Mouse (Mus musculus) hindbrain, embryonic 11.5 days (tissue): Measurements from ENCODE around the gene Kcnk16. TPM values are rescaled to one million over a fixed set of nuclear protein-coding genes. Genes with fewer than 3 reads are reported as not detected.

ENCODE experiments used
- ATAC-seq: fragments of 200-750 bp; cut with Nextera tagmentation; 2 replicates; pipeline ENCODE4 v1.8.0; 2017; ENCODE audit warnings: mild to moderate bottlenecking, moderate TSS enrichment, moderate library complexity; ENCODE audit not compliant: low FRiP score
- DNase-seq: peaks from one replicate; pipeline ENCODE4 v3.0.0-alpha.2; 2015; ENCODE audit warnings: low spot score
- H3K27ac ChIP-seq: fragments of 300-500 bp; sonication (generic); 2 replicates; pipeline ENCODE4 v1.5.1; 2014; ENCODE audit warnings: mild to moderate bottlenecking, low read depth, low read length
- H3K27me3 ChIP-seq: fragments of 300-500 bp; sonication (generic); 2 replicates; pipeline ENCODE4 v1.6.1; 2014; ENCODE audit warnings: mild to moderate bottlenecking, low read length, moderate library complexity, mixed read lengths; ENCODE audit not compliant: control insufficient read depth, insufficient read depth
- H3K36me3 ChIP-seq: fragments of 300-500 bp; sonication (generic); 2 replicates; pipeline ENCODE4 v1.6.1; 2014; ENCODE audit warnings: mild to moderate bottlenecking, low read length, moderate library complexity, mixed read lengths; ENCODE audit not compliant: control insufficient read depth, insufficient read depth
- H3K4me1 ChIP-seq: fragments of 300-500 bp; sonication (generic); replicated peaks from 2 replicates; pipeline ENCODE4 v1.6.1; 2014; ENCODE audit warnings: low read length, mixed read lengths; ENCODE audit not compliant: control insufficient read depth, insufficient read depth
- H3K4me2 ChIP-seq: fragments of 300-500 bp; sonication (generic); replicated peaks from 2 replicates; pipeline ENCODE4 v1.6.1; 2014; ENCODE audit warnings: mild to moderate bottlenecking, low read depth, low read length
- H3K4me3 ChIP-seq: fragments of 300-500 bp; sonication (generic); 2 replicates; pipeline ENCODE4 v1.5.1; 2014; ENCODE audit warnings: low read depth, low read length
- H3K9ac ChIP-seq: fragments of 300-500 bp; sonication (generic); 2 replicates; pipeline ENCODE4 v1.6.1; 2014; ENCODE audit warnings: low read depth, low read length
- H3K9me3 ChIP-seq: fragments of 300-500 bp; sonication (generic); 2 replicates; pipeline ENCODE4 v1.6.1; 2016; ENCODE audit warnings: low read length; ENCODE audit not compliant: control insufficient read depth
- WGBS: fragments of 180-500 bp; shearing (Covaris S2); extraction: QIAGEN DNeasy Blood & Tissue Kit; methylation state at CpG from one replicate; pipeline ENCODE4 v1.1.7; 2014; 5-methylcytosine and 5-hydroxymethylcytosine counted together
- polyA plus RNA-seq: library from polyadenylated mRNA; unstranded; fragments of >200 nt; fragmentation: Nextera tagmentation; extraction: Ambion mirVana; gene quantifications from 2 replicates; pipeline ENCODE4 v1.2.1, GENCODE M21; 2014

Kcnk16 gene
- polyA plus RNA-seq, 1 experiment from 2014 or later: not detected

GRCm38 (mm10) chr14:20225525-20225924, 43.5 kb downstream of the Kcnk16 start:
- DNase-seq (peak; percentile 70), ATAC-seq (peak; percentile 83)
- Histone ChIP-seq H3K27ac (peak overlapping the region; percentile 68), H3K27me3 (no peaks in the 10 kb centered on the region), H3K4me1 (peaks cover 9% of the 10 kb centered on the region), H3K4me2 (no peak overlapping the region), H3K9ac (no peak overlapping the region), H3K36me3 (no peaks in the 10 kb centered on the region), H3K4me3 (no peak overlapping the region), H3K9me3 (no peaks in the 10 kb centered on the region)
- WGBS: 16% methylated on average over 4 of the region's 4 CpGs

GRCm38 (mm10) chr14:20224576-20225218, 44.3 kb downstream of the Kcnk16 start:
- Histone ChIP-seq H3K4me1 (peaks cover 9% of the 10 kb centered on the region), H3K4me2 (no peak overlapping the region), H3K27me3 (no peaks in the 10 kb centered on the region), H3K9ac (no peak overlapping the region), H3K27ac (peak overlapping the region; percentile 68), H3K9me3 (no peaks in the 10 kb centered on the region), H3K4me3 (no peak overlapping the region), H3K36me3 (no peaks in the 10 kb centered on the region)
- DNase-seq (no peak), ATAC-seq (no peak)
- WGBS: 71% methylated on average over 10 of the region's 10 CpGs

- Histone ChIP-seq H3K9me3 (no peaks in the 10 kb centered on the region), H3K9ac (no peak overlapping the region), H3K4me2 (no peak overlapping the region), H3K4me3 (no peak overlapping the region), H3K36me3 (no peaks in the 10 kb centered on the region), H3K27me3 (no peaks in the 10 kb centered on the region), H3K27ac (peak overlapping the region; percentile 61), H3K4me1 (peaks cover 9% of the 10 kb centered on the region)
- 80% methylated on average over 4 of the region's 4 CpGs for WGBS
- ATAC-seq (no peak), DNase-seq (no peak)
Observed at GRCm38 (mm10) chr14:20224163-20224562, 44.8 kb downstream of the Kcnk16 start.

GRCm38 (mm10) chr14:20223253-20223652, 45.7 kb downstream of the Kcnk16 start:
- no peak for DNase-seq
- no peaks in the 10 kb centered on the region for H3K27me3 ChIP-seq
- no peak overlapping the region for H3K4me3 ChIP-seq
- no peaks in the 10 kb centered on the region for H3K36me3 ChIP-seq
- no peak for ATAC-seq
- H3K27ac ChIP-seq: no peak overlapping the region
- no peaks in the 10 kb centered on the region for H3K9me3 ChIP-seq
- H3K4me2 ChIP-seq: no peak overlapping the region
- WGBS: 89% methylated on average over 5 of the region's 5 CpGs
- H3K9ac ChIP-seq: no peak overlapping the region
- H3K4me1 ChIP-seq: peaks cover 9% of the 10 kb centered on the region

- H3K9me3 ChIP-seq: no peaks in the 10 kb centered on the region
- H3K4me3 ChIP-seq: no peak overlapping the region
- ATAC-seq: peak; percentile 41; the same call in 1 of the 2 replicates
- DNase-seq: peak; percentile 39
- H3K4me1 ChIP-seq: peaks cover 9% of the 10 kb centered on the region
- no peaks in the 10 kb centered on the region for H3K27me3 ChIP-seq
- no peak overlapping the region for H3K27ac ChIP-seq
- no peak overlapping the region for H3K4me2 ChIP-seq
- WGBS: 23% methylated on average over 7 of the region's 7 CpGs
- H3K36me3 ChIP-seq: no peaks in the 10 kb centered on the region
- no peak overlapping the region for H3K9ac ChIP-seq
Observed at GRCm38 (mm10) chr14:20221083-20221482, 47.9 kb downstream of the Kcnk16 start.

- Histone ChIP-seq H3K4me2 (no peak overlapping the region), H3K27ac (no peak overlapping the region), H3K9ac (no peak overlapping the region), H3K9me3 (no peaks in the 10 kb centered on the region), H3K27me3 (no peaks in the 10 kb centered on the region), H3K36me3 (no peaks in the 10 kb centered on the region), H3K4me3 (no peak overlapping the region), H3K4me1 (peaks cover 6% of the 10 kb centered on the region)
- ATAC-seq (no peak), DNase-seq (no peak)
- WGBS: 83% methylated on average over 1 of the region's 1 CpGs
Observed at GRCm38 (mm10) chr14:20219849-20220248, 49.1 kb downstream of the Kcnk16 start.

- H3K27ac ChIP-seq: no peak overlapping the region
- no peaks in the 10 kb centered on the region for H3K36me3 ChIP-seq
- no peaks in the 10 kb centered on the region for H3K4me1 ChIP-seq
- no peak for ATAC-seq
- no peak overlapping the region for H3K9ac ChIP-seq
- WGBS: 40% methylated on average over 3 of the region's 3 CpGs
- DNase-seq: no peak
- H3K9me3 ChIP-seq: no peaks in the 10 kb centered on the region
- no peak overlapping the region for H3K4me2 ChIP-seq
- H3K4me3 ChIP-seq: no peak overlapping the region
- no peaks in the 10 kb centered on the region for H3K27me3 ChIP-seq
Observed at GRCm38 (mm10) chr14:20217299-20217864, 51.6 kb downstream of the Kcnk16 start.

- no peak overlapping the region for H3K27ac ChIP-seq
- no peaks in the 10 kb centered on the region for H3K4me1 ChIP-seq
- H3K4me3 ChIP-seq: no peak overlapping the region
- no peaks in the 10 kb centered on the region for H3K27me3 ChIP-seq
- DNase-seq (no peak), ATAC-seq (no peak)
- H3K4me2 ChIP-seq: no peak overlapping the region
- 75% methylated on average over 7 of the region's 7 CpGs for WGBS
- no peaks in the 10 kb centered on the region for H3K9me3 ChIP-seq
- H3K36me3 ChIP-seq: no peaks in the 10 kb centered on the region
- no peak overlapping the region for H3K9ac ChIP-seq
Observed at GRCm38 (mm10) chr14:20216561-20217298, 52.3 kb downstream of the Kcnk16 start.
